ENCODE assay signal across 8 mouse cellular contexts in the genomic region with DNA sequence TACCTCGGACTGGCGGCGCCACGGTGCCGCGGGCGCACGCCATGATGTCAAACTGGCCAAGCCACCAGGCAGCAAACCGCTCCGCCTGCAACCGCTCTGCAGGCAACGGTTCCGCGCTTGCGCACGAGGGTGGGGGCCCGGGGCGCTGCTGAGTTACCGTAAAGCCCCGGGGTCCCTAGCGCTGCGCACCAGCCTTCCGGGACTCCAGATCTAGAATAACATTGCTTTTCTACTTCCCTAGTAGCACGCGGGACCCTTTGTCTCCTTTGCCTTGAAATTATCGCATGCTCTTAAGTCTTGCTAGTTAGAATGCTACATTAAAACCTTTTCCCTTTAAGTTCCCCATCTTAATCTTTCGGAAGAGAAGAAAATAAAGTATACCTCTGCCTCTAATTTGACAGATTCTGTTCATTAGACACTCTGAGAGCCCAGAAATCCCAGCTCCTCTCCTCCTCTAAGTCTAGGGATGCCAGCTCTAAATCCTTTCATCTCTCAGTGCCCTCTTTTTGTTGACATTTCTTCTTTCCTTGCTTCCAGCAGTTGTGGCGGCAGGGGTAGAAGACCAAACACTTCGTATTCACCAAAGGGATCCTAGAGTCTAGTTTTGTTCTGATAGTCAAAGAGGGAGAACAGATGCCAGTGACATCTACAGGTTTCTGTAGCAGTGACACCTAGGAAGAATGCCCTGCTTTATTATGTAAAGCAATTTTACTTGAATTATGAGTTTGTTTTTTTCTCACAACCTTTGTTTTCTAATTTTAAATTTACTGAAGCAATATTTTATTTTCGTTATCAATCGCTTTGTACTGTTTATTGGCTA. TPM values are rescaled to one million over a fixed set of nuclear protein-coding genes. Genes with fewer than 3 reads are reported as not detected.
DNase-seq lines count a peak whose midpoint lies in the region; ATAC-seq lines count a peak whose summit lies in the region.

Gene Asrgl1, minus strand, starts transcription at position 125 of the 820 bp plus-strand sequence.

- peaks cover 0 to 6% of the 10 kb centered on the region in 2 experiments; a peak in 2 of 4 replicates for H3K4me1 ChIP-seq in heart, embryonic 14.5 days (ENCODE audit: control insufficient read depth in 2 of 2, insufficient read depth in 2 of 2, low read length in 2 of 2)
- peaks cover 29% of the 10 kb centered on the region for H3K4me1 ChIP-seq in liver, embryonic 12.5 days

- H3K4me3 ChIP-seq in heart, embryonic 14.5 days (ENCODE audit: control insufficient read depth in 1 of 2, insufficient read depth in 1 of 2, low read depth in 1 of 2, low read length in 2 of 2): peak within 1 kb of the TSS; percentile 73 to 77
- H3K4me3 ChIP-seq in liver, embryonic 12.5 days: peak within 1 kb of the TSS; percentile 79

- no peaks in the 10 kb centered on the region for H3K9me3 ChIP-seq in heart, embryonic 14.5 days (ENCODE audit: control insufficient read depth, low read length)
- H3K9me3 ChIP-seq in liver, embryonic 12.5 days (replicated peaks): no peaks in the 10 kb centered on the region

- peak within 1 kb of the TSS; percentile 87 for H3K9ac ChIP-seq in heart, embryonic 14.5 days (ENCODE audit: low read length)
- peak within 1 kb of the TSS; percentile 83 for H3K9ac ChIP-seq in liver, embryonic 12.5 days

- H3K36me3 ChIP-seq in heart, embryonic 14.5 days (ENCODE audit: control insufficient read depth, insufficient read depth, low read length): no peaks in the 10 kb centered on the region; the same call in 1 of the 2 replicates
- peaks cover 12% of the 10 kb centered on the region; the same call in 1 of the 2 replicates for H3K36me3 ChIP-seq in liver, embryonic 12.5 days
- H3K36me3 ChIP-seq in splenic B cell, adult 2 months (ENCODE audit: control insufficient read depth, insufficient read depth, low read length, poor library complexity, severe bottlenecking): no peaks in the 10 kb centered on the region

- no peaks in the 10 kb centered on the region for H3K27me3 ChIP-seq in heart, embryonic 14.5 days (ENCODE audit: control insufficient read depth, insufficient read depth, low read length)
- no peaks in the 10 kb centered on the region for H3K27me3 ChIP-seq in liver, embryonic 12.5 days (replicated peaks)
- no peaks in the 10 kb centered on the region for H3K27me3 ChIP-seq in splenic B cell, adult 2 months (ENCODE audit: control insufficient read depth, insufficient read depth, low read length, poor library complexity, severe bottlenecking)

- peak; percentile 84 to 89 for DNase-seq in CD8-positive naive resting alpha-beta T cell, adult 2 months (ENCODE audit: low read depth in 2 of 2, low spot score in 2 of 2)
- peak; percentile 28 for DNase-seq in c-Kit-negative CD71-positive TER-119-positive erythroid progenitor cells, embryonic 14.5 days (ENCODE audit: low read depth, low spot score)
- DNase-seq in fibroblast of lung, adult 2 months (ENCODE audit: low read depth): peak; percentile 45
- peak; percentile 96 for DNase-seq in kidney, postnatal 10 days
- DNase-seq in naive thymus-derived CD4-positive, alpha-beta T cell, adult 2 months (ENCODE audit: low read depth): peak; percentile 93
- peak; percentile 89 for DNase-seq in splenic B cell, adult 2 months (ENCODE audit: low read depth, low spot score)

- peak within 1 kb of the TSS; percentile 100 for H3K4me2 ChIP-seq in heart, embryonic 14.5 days (ENCODE audit: low read length)
- peak within 1 kb of the TSS; percentile 96 for H3K4me2 ChIP-seq in liver, embryonic 12.5 days

- ATAC-seq in heart, embryonic 14.5 days (ENCODE audit: insufficient number of reproducible peaks, insufficient read depth, low FRiP score, low read depth): peak; percentile 92
- ATAC-seq in liver, embryonic 12.5 days: peak; percentile 90

- 10% methylated on average over 31 of the region's 31 CpGs for WGBS in heart, embryonic 14.5 days
- 10% methylated on average over 31 of the region's 31 CpGs for WGBS in liver, embryonic 12.5 days (ENCODE audit: insufficient replicate concordance)

- H3K27ac ChIP-seq in heart, embryonic 14.5 days (replicated peaks in 1 of 2; ENCODE audit: control insufficient read depth in 1 of 2, insufficient read depth in 1 of 2, low read depth in 2 of 2, low read length in 2 of 2): peak within 1 kb of the TSS in 1 of 2 experiments; percentile 42; a peak in 1 of 4 replicates
- peak within 1 kb of the TSS; percentile 36 for H3K27ac ChIP-seq in liver, embryonic 12.5 days

RNA-seq across cellular contexts. Expression of gene Asrgl1, which starts in this region (rescaled TPM):
- polyA plus RNA-seq in heart, embryonic 14.5 days (2014; fragmentation: Nextera tagmentation; extraction: Ambion mirVana): 11.8 and 15.2 TPM in 2 replicates
- 13.2 and 13.6 TPM in 2 replicates for polyA plus RNA-seq in liver, embryonic 12.5 days (2016; fragmentation: Nextera tagmentation; extraction: Ambion mirVana)

Comparison
In these comparisons a context has a peak if more than half of its experiments do, and no peak if none do; other contexts are left out.
1. DNase-seq: peak in every context shown above with its lines; median percentile 96 in kidney, postnatal 10 days; 93 in naive thymus-derived CD4-positive, alpha-beta T cell, adult 2 months; 89 in splenic B cell, adult 2 months; 86 in CD8-positive naive resting alpha-beta T cell, adult 2 months; 45 in fibroblast of lung, adult 2 months; 28 in c-Kit-negative CD71-positive TER-119-positive erythroid progenitor cells, embryonic 14.5 days.